Mouse (Mus musculus): Measurements from ENCODE around the gene Spata32. TPM values are rescaled to one million over a fixed set of nuclear protein-coding genes. Genes with fewer than 3 reads are reported as not detected.

Spata32 gene
- polyA plus RNA-seq, 1 experiment from 2014 or later: not detected

DNA sequence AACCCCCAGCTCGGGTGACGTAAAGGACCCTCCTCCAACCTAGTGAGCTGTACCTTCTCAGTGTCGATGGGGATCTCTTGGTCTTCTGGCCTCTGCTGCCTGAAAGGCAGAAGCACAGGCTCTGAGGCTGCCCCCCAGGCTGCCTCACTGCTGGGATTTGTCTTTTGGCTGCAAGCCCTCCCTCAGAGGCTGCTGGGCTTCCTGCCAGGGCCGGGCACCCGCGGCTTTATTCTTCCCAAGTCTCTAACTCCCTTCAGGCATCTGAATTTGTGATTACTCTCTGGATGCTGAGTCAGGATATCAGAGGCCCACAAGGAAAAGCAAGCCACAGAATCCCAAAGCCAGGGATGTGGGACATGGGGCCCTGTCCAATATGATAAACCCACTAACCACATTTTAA lies 16.6 kb downstream of the Spata32 start:
- Histone ChIP-seq H3K9me3 (replicated peaks; ENCODE audit: low read length) (no peaks in the 10 kb centered on the region), H3K27ac (no peak overlapping the region), H3K4me1 (replicated peaks; ENCODE audit: insufficient read depth, low read length) (peaks cover 8% of the 10 kb centered on the region), H3K4me2 (ENCODE audit: low read length) (no peak overlapping the region), H3K9ac (ENCODE audit: low read depth, low read length) (no peak overlapping the region), H3K27me3 (ENCODE audit: insufficient read depth, low read length) (peaks cover 25% of the 10 kb centered on the region), H3K36me3 (ENCODE audit: insufficient read depth, low read length) (no peaks in the 10 kb centered on the region), H3K4me3 (replicated peaks; ENCODE audit: low read depth, low read length) (no peak overlapping the region)
- no peak for TF ChIP-seq CTCF (IDR thresholded peaks at IDR 0.05; ENCODE audit: low read depth)
- no peak for ATAC-seq (replicated peaks; ENCODE audit: low FRiP score, low read depth)
- WGBS: 30% methylated on average over 6 of the region's 6 CpGs
- DNase-seq (ENCODE audit: low spot score): no peak

GRCm38 (mm10) chr11:103198911-103199803 lies 19.1 kb downstream of the Spata32 start:
- Histone ChIP-seq H3K9ac (ENCODE audit: low read depth, low read length) (peak overlapping the region; percentile 28; the same call in 1 of the 2 replicates), H3K4me1 (replicated peaks; ENCODE audit: insufficient read depth, low read length) (peaks cover 8% of the 10 kb centered on the region), H3K36me3 (ENCODE audit: insufficient read depth, low read length) (no peaks in the 10 kb centered on the region), H3K9me3 (replicated peaks; ENCODE audit: low read length) (no peaks in the 10 kb centered on the region), H3K27ac (no peak overlapping the region), H3K4me2 (ENCODE audit: low read length) (peak overlapping the region; percentile 75), H3K4me3 (replicated peaks; ENCODE audit: low read depth, low read length) (peak overlapping the region; percentile 34), H3K27me3 (ENCODE audit: insufficient read depth, low read length) (peaks cover 29% of the 10 kb centered on the region)
- peak; percentile 57; the same call in 1 of the 2 replicates for ATAC-seq (replicated peaks; ENCODE audit: low FRiP score, low read depth)
- 3% methylated on average over 47 of the region's 59 CpGs for WGBS
- no peak for DNase-seq (ENCODE audit: low spot score)
- TF ChIP-seq CTCF (IDR thresholded peaks at IDR 0.05; ENCODE audit: low read depth): no peak

- H3K4me2 ChIP-seq (ENCODE audit: low read length): peak overlapping the region; percentile 75; the same call in 1 of the 2 replicates
- no peaks in the 10 kb centered on the region for H3K36me3 ChIP-seq (ENCODE audit: insufficient read depth, low read length)
- 5% methylated on average over 16 of the region's 16 CpGs for WGBS
- H3K9ac ChIP-seq (ENCODE audit: low read depth, low read length): no peak overlapping the region
- H3K27me3 ChIP-seq (ENCODE audit: insufficient read depth, low read length): peaks cover 35% of the 10 kb centered on the region
- H3K4me1 ChIP-seq (replicated peaks; ENCODE audit: insufficient read depth, low read length): peaks cover 8% of the 10 kb centered on the region
- DNase-seq (ENCODE audit: low spot score) (no peak), ATAC-seq (replicated peaks; ENCODE audit: low FRiP score, low read depth) (no peak)
- TF ChIP-seq CTCF (IDR thresholded peaks at IDR 0.05; ENCODE audit: low read depth): no peak
- peak overlapping the region; percentile 34 for H3K4me3 ChIP-seq (replicated peaks; ENCODE audit: low read depth, low read length)
- no peak overlapping the region for H3K27ac ChIP-seq
- no peaks in the 10 kb centered on the region for H3K9me3 ChIP-seq (replicated peaks; ENCODE audit: low read length)
Observed at GRCm38 (mm10) chr11:103198339-103198738, 19.9 kb downstream of the Spata32 start.

DNA sequence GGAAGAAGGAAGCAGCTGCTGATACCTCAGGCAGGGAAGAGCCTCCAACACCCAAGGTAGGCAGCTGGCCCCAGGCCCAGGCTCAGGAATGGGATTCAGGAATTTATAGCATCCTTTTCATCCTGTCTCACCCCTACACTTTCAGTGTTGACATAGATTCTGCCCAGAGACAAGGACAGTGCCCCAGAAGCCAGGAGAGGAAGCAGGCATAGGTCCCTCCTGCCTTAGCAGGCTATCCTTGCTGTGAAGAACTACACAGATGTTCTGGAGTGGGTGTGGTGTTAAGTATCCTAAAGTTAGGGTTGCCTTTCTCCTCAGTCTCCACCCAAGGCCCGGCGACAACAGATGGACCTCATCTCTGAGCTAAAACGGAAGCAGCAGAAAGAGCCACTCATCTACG lies 20.9 kb downstream of the Spata32 start:
- no peak for TF ChIP-seq CTCF (IDR thresholded peaks at IDR 0.05; ENCODE audit: low read depth)
- peaks cover 16% of the 10 kb centered on the region for H3K4me1 ChIP-seq (replicated peaks; ENCODE audit: insufficient read depth, low read length)
- no peak overlapping the region for H3K4me2 ChIP-seq (ENCODE audit: low read length)
- H3K27me3 ChIP-seq (ENCODE audit: insufficient read depth, low read length): peaks cover 45% of the 10 kb centered on the region
- ATAC-seq (replicated peaks; ENCODE audit: low FRiP score, low read depth) (no peak), DNase-seq (ENCODE audit: low spot score) (no peak)
- H3K36me3 ChIP-seq (ENCODE audit: insufficient read depth, low read length): no peaks in the 10 kb centered on the region
- H3K27ac ChIP-seq: no peak overlapping the region
- H3K9ac ChIP-seq (ENCODE audit: low read depth, low read length): no peak overlapping the region
- no peak overlapping the region for H3K4me3 ChIP-seq (replicated peaks; ENCODE audit: low read depth, low read length)
- 70% methylated on average over 4 of the region's 4 CpGs for WGBS
- no peaks in the 10 kb centered on the region for H3K9me3 ChIP-seq (replicated peaks; ENCODE audit: low read length)

DNA sequence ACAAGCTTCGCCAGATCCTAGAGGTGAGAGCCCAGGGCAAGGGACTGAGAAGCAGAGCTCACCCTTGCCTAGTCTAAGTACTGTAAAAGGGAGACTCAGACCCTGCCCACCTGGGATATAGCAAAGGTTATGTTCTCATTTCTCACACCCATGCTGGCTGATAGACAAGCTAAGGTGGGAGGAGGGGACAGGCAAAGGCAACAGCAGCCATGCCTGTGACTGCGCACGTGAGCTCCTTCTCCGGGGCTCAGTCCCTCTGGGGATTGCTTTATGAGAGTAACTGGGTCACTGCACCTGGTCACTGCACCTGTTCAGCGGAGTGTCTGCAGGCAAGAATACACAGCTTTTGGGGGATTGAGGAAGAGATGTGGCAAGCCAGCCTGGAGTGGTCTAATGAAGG lies 22.6 kb downstream of the Spata32 start:
- Histone ChIP-seq H3K4me1 (replicated peaks; ENCODE audit: insufficient read depth, low read length) (peaks cover 16% of the 10 kb centered on the region), H3K27me3 (ENCODE audit: insufficient read depth, low read length) (peaks cover 46% of the 10 kb centered on the region), H3K9me3 (replicated peaks; ENCODE audit: low read length) (no peaks in the 10 kb centered on the region), H3K36me3 (ENCODE audit: insufficient read depth, low read length) (no peaks in the 10 kb centered on the region), H3K4me2 (ENCODE audit: low read length) (no peak overlapping the region), H3K27ac (no peak overlapping the region), H3K9ac (ENCODE audit: low read depth, low read length) (no peak overlapping the region), H3K4me3 (replicated peaks; ENCODE audit: low read depth, low read length) (no peak overlapping the region)
- ATAC-seq (replicated peaks; ENCODE audit: low FRiP score, low read depth): no peak
- WGBS: 63% methylated on average over 5 of the region's 5 CpGs
- DNase-seq (ENCODE audit: low spot score): no peak
- TF ChIP-seq CTCF (IDR thresholded peaks at IDR 0.05; ENCODE audit: low read depth): no peak

DNA sequence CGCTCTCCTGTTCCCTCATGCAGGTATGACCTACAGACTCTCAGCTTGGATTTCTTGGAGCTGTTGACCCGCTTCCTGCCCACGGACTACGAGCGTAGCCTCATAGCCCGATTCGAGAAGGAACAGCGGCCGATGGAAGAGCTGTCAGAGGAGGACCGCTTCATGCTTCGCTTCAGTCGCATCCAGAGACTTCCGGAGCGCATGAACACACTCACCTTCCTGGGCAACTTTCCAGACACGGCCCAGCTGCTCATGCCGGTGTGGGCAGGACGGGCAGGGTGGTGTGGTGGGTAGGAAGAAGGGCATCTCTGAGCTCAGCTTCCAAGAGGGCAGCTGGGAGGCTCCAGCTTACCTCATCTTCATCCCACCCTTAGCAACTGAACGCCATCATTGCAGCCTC lies 23.0 kb downstream of the Spata32 start:
- no peak overlapping the region for H3K4me2 ChIP-seq (ENCODE audit: low read length)
- H3K27me3 ChIP-seq (ENCODE audit: insufficient read depth, low read length): peaks cover 46% of the 10 kb centered on the region
- no peaks in the 10 kb centered on the region for H3K9me3 ChIP-seq (replicated peaks; ENCODE audit: low read length)
- ATAC-seq (replicated peaks; ENCODE audit: low FRiP score, low read depth) (no peak), DNase-seq (ENCODE audit: low spot score) (no peak)
- peaks cover 16% of the 10 kb centered on the region for H3K4me1 ChIP-seq (replicated peaks; ENCODE audit: insufficient read depth, low read length)
- WGBS: 44% methylated on average over 18 of the region's 18 CpGs
- H3K36me3 ChIP-seq (ENCODE audit: insufficient read depth, low read length): no peaks in the 10 kb centered on the region
- TF ChIP-seq CTCF (IDR thresholded peaks at IDR 0.05; ENCODE audit: low read depth): no peak
- H3K27ac ChIP-seq: no peak overlapping the region
- H3K9ac ChIP-seq (ENCODE audit: low read depth, low read length): no peak overlapping the region
- H3K4me3 ChIP-seq (replicated peaks; ENCODE audit: low read depth, low read length): no peak overlapping the region
